Mouse (Mus musculus) activated CD4-positive, CD25-positive, alpha-beta regulatory T cell, adult 4 months (primary cell): Measurements from ENCODE around the gene Tmsb15b1. TPM values are rescaled to one million over a fixed set of nuclear protein-coding genes. Genes with fewer than 3 reads are reported as not detected.
"Not testable (repeated sequence)": the region's sequence is repeated elsewhere in the genome, so short reads cannot be mapped to it uniquely, and the experiment has no call there.

ENCODE experiments used
- ATAC-seq: one replicate; pipeline ENCODE4 v1.8.0; 2017
- polyA plus RNA-seq, 2 experiments: library from polyadenylated mRNA; unstranded; fragments of 100-300 nt; shearing (Covaris generic); gene quantifications; one replicate each; pipeline ENCODE4 v1.2.1; 2017

Tmsb15b1 gene
- 10 to 100 TPM; 26.6 to 39.7 TPM for polyA plus RNA-seq

DNA sequence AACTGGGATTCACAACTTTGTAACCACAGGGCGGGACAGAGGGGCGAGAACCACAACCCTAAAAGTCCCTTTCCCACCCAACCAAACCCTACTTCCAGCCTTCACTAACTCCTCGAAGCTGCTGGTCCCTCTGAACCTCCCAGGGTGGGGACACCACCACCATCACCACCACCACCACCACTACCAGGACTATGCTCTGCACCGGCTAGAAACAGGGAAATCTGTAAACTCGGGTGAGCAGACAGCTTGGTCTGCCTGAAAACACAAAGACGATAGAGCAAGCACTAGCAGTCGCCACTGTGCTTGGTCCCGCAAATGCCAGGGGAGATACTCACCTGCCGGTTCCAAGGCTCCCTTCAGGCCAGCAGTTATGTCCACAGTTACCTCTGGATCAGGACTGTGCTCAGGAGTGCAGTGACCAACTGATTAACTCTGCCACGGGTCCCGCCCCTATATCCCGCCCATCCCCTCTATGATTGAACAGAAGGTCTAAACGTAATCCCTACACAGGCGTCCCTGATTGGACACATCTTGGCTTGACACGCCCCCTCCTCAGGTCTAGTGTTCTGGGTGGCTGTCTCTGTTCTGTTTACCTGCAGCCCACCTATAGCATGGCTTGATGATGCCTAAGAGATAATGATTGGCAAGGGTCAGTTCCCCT, at the start of gene Tmsb15b1, which contains the start of gene Tmsb15l:
Tmsb15b1 (minus strand) TSS at position 451 of the 661 bp plus-strand sequence.
Tmsb15l (minus strand) TSS at position 446 of the 661 bp plus-strand sequence.
- peak; percentile 98 for ATAC-seq

DNA sequence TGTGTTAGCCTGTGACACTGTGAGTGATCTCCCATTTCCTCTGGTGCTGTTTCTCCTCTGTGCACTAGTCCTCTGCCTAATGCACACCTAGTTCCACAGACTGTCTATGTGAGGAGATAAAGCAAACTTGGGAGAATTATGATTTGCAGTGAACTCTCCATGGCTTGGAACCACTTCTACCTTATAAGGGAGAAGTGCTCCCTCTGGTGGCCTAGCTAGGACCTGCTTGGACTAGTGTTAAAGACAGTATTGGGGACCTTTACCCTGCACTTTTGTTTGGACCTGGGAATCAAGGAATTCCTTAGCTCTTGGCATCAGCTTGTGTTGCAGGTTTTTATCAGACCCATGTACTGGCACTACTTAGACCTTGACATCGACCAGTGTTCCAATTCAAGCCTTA, 42.6 kb upstream of the Tmsb15b1 start:
- ATAC-seq: peak; percentile 78

DNA sequence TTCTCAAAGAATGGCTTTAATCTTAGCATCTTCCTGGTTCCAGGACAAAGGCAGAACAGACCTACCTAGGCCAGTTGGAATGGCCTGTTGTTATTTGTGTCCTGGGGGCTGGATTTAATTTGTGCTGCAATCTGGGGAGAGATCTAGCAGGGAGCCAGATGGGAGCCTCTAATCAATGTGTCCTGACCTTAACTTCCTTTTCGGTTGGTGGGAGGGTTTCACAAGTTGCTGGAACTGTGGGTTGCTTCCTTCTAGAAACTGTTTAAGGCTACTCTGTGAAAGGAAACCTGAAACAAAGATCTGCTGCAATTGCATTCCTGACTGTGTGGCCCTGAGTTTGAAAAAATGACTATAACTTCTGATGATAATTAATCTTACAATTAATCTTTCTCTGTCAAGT, 41.0 kb upstream of the Tmsb15b1 start:
- ATAC-seq: no peak

DNA sequence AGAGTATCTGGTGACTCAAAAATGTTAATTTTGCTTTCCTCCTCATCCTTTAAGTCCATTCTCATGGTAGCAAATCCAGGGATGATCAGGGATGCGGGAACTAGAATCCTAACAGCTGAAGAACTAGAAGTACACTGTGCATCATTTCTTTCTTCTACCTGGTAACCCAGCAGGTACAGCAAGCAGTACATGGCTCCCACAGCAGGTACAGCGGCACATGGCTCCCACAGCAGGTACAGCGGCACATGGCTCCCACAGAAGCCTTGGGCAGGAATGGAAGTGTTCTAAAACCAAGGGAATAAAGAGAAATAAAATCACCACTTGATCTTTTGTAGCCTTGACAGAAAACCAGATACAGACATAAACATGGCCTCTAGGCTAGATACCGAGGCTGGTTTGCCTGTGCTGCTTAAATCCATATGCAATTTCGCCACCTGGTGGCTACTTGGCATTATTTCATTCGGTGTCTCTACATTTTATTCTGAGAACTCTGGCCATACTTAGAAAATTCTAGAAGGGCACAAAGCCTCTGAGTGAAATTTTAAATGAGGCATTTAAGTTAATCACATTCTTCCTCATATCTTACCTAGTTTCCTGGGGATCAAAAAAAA, 38.5 kb upstream of the Tmsb15b1 start:
- ATAC-seq: peak; percentile 86

DNA sequence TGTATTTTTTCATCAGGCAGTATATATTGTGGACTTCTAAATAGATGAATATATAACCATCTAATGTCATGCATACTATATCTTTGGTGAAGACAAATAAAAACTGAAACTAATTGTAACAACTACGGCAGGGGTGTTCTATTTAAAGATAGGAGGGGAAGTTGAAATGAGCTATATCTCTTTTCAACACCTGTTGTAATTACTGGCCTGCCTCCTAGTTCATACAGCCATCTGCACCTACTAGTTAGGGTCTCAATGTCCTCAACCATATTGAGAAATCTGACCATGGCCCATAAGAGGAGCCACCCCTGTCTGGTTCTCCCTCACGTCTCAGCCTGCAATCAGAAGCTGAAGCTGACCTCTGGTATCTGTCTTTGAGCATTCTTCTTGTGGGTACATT, 19.6 kb upstream of the Tmsb15b1 start:
- ATAC-seq: no peak

DNA sequence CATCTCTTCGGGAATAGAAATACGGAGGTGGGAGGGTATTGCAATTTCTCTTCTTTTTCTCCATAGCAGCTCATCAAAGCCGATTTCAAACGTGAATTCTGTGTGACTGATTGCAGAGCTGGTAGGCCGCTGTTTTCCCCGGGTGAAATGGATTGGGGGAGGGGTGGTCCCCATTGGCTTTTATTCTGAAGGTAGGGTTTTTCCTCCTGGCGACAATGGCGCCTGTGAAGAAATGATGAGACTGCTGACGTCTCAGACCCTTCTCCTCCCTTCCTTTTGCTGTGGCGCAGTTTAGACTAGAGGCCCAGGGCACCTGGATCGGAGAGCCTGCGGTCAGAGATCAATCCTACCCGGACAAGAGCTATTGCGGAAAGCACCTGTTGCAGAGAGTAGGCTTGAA, 17.0 kb upstream of the Tmsb15b1 start:
- ATAC-seq: no peak

DNA sequence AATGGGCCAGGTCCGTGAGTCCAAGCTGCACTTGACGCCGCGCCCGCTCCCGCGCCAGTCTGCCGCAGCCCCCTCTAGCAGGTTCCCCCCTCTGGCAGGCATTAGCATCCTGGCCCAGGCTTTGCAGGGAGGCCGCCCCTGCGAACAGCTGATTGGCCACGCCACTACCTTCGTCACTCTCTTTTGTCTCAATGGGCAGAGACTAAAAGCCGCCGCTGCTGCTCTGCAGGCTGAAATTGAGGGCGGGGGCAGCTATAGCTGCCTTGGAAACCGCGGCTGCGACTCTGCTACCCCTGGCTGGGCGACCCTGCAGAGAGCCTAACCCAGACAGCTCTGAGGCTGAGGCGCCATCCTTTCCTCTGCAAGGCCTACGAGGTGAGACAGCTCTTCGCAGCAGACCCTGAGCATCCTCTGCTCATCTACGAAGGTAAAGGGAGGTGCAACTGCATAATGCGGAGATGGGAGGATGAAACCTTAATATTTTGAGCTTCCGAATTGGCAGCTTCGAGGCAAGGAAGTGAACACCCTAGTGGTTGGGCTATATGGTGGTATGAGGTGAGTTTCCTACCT, 16.4 kb upstream of the Tmsb15b1 start, which contains the start of gene Zcchc18:
Zcchc18 (plus strand) TSS at position 178 of the 570 bp plus-strand sequence.
- peak; percentile 95 for ATAC-seq

DNA sequence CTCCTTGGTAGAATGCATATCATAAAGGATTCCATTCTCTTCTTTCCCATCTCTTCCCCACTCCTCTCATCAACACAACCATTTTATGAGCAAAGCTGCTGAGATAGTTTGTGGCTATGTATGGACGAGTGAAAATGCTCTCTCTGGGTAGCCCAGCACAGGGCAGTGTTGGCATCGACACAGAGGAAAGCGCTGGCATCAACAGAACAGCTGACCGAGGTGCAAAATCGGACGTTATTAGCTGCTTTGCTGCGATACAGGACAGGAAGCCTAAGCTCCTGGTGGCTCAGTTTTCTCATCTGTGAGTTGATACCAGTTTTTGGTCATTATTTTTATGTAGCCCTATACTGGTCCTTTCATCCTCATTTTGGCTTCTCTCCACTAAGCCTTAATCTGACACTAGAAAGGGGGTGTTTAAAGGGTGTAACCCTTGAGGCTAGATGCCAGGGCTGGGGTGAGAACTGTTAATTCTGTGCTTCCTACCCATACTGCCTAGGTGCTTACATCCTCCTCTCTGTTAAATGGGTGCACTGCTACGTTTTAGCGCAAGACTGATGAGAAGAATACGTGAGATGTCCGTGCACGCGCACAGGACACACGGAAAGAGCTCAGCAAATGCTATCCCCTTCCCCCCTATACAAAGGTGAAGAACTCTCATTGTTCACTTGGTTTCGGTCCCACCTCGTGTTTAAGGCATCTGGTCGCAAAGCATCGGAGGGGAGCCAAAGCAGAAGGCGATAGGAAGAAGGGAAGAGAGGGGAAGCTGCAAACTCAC, 15.7 kb upstream of the Tmsb15b1 start:
- peak; percentile 50 for ATAC-seq

DNA sequence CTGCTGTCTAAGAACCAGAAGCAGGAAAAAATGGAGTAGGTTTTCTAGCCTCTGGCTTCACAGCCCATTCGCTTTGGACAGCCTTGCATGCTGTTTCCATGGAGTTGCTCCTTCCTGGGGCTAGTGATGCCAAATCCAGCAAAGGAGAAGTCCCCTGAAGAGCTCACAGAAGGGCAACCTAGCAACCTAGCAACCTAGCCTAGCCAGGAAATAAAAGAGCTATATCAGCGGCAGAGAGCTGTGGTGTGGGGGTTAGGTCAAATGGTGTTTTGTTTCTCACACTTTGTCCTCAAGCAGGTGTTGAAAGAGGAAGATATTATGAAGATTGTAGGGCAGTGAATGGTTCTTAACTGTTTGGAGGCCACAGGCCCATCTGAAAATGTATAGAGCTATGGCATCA, 14.6 kb upstream of the Tmsb15b1 start:
- ATAC-seq: no peak

DNA sequence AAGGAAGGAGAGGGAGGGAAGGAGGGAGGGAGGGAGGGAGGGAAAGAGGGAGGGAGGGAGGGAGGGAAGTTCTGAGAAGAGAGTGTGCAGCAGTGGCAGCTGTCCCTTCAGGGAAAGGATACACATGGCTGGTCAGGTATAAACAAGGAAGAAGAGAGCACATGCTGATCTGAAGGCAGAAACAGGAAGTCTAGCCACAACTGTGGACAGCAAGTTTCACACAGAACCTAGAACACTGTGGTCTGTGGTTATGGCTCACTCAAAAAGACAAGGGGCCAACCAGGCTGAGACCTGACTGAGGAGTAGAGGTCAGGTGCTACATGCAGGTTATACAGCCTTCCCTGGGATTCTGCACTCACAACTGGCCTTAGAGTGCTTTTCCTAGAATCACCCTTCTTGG, 9.4 kb upstream of the Tmsb15b1 start:
- ATAC-seq: peak; percentile 79

DNA sequence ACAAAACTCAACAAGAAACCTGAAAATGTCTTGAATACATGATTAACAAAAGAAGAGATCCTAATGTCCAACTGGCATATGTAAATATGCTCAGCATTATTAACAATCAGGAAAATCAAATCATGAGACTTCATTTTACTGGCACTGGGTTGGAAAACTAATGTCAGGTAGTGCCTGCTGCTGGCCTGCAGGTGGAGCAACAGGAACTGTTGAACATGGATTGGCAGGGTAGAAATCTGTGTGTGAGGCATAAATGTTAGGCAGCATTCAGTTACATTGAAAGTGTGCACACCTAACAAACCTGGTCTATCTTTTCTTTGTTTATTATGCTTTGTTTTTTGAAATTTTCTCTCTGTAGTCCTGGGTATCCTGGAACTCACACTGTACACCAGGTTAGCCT, 1.9 kb upstream of the Tmsb15b1 start:
- ATAC-seq: peak; percentile 21

DNA sequence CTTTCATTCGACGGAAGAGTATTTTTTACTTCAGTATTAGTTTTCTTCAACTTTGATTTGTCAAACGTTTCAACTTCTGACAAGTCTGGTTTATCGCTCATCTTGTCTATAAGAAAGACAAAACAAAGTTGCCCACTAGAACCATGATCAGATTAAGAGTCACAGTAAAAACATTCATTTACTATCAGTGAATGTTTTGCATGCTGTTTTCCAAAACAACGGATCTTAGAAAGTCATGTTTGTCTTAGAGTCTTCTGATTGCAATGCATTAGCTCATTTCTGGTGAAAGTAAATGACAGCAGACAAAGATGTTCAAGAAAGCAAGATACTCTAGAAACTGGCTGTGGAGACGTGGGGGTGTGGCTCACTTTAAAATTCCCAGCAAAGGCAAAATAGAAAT, 1.3 kb downstream of the Tmsb15b1 start, which contains the start of gene Tmsb15b2:
Tmsb15b2 (minus strand) TSS at position 101 of the 400 bp plus-strand sequence.
- ATAC-seq: not testable (repeated sequence)

DNA sequence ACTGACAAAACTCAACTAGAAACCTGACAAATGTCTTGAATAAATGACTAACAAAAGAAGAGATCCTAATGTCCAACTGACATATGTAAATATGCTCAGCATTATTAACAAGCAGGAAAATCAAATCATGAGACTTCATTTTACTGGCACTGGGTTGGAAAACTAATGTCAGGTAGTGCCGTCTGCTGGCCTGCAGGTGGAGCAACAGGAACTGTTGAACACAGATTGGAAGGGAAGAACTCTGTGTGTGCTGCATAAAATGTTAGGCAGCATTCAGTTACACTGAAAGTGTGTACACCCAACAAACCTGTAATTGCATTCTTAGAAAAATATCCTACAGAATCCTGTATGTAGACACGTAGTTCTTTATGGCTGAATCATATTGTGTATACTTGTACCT, 17.0 kb downstream of the Tmsb15b1 start:
- peak; percentile 63 for ATAC-seq

DNA sequence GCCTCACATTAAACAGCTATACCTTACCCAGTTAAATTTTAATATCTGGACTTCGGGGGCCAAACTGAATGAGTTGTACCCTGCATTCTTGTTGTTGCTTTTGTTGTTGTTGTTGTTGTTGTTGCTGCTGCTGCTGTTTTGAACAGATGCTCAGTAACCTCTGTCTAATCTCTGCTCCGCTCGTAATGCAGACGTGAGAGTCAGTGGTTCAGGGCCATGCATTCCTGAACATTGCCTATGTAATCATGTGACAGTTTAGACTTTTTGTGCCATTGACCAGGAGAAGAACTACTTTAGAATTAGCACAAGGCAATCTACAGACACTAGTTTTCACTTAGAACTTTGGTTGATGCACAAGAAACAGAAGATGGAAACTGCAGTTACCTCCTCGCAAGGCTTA, 18.4 kb downstream of the Tmsb15b1 start:
- not testable (repeated sequence) for ATAC-seq

DNA sequence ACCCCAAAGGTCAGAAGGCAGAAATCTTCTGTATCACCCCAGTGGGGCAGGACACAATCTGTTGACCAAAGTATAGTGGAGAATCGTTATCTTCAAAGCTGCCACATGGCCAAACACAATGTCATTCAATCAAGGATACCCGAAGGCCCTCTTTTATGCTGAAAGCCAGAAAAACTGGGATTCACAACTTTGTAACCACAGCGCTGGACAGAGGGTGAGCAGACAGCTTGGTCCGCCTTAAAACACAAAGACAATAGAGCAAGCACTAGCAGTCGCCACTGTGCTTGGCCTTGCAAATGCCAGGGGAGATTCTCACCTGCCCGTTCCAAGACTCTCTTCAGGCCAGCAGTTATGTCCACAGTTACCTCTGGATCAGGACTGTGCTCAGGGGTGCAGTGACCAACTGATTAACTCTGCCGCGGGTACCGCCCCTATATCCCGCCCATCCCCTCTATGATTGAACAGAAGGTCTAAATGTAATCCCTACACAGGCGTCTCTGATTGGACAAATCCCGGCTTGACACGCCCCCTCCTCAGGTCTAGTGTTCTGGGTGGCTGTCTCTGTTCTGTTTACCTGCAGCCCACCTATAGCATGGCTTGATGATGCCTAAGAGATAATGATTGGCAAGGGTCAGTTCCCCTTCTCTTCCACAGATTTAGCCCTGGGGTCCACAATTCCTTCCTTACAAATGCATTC, 18.9 kb downstream of the Tmsb15b1 start:
- ATAC-seq: peak; percentile 83

DNA sequence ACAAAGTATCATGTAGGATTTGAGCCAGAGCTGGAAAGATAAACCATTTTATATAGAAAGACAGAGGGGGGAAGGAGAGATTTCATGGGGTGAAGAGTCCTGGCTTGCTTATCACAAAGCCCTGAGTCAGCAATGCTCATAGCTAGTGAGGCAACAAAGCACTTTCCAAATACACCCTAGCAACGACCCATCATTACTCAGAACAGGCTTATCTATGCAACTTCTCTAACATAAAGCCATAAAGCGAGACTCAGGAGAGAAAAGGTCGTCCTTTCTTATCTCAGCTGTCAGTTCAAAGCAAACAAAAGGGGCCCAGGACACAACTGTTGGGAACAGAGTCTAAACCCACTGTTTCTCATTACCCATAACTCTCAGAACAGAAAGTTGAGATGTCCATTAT, 38.7 kb downstream of the Tmsb15b1 start:
- ATAC-seq: no peak

DNA sequence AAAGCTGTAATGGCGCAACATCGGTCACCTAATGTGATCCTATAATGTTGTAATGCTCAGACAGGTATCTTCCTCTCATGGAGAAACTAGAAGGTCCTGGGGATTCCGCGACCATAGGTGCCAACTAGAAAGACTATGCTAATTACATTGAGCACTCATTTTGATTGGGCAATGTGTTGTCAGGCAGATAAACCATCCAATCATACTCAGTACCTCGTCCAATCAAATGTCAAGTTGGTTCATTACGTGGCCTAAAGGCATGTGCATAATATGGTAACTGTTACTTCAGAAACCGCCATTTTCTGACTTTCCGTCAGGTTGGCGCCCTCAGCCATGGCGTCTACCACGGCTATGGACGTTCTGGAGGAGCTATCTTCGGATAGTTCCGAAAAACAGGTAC, 49.6 kb downstream of the Tmsb15b1 start, which contains the start of gene H2bfm:
H2bfm (plus strand) TSS at position 295 of the 400 bp plus-strand sequence.
- no peak for ATAC-seq

DNA sequence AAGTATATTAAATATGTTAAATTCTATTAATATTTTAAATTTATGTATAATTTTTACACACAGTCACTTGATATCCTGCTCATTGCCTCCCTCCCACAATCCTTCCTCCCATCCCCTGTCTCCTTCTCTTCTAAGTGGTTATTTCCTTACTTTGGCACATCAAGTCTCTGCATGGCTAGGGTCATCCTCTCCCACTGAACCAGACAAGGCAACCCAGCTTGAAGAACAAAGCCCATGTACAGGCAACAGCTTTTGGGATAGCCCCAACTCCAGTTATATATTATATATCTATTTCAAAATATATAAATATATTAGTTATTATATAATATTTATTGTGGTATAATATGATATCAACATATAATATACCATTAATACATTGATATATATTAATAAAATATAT, 50.8 kb downstream of the Tmsb15b1 start:
- ATAC-seq: peak; percentile 44
